Mouse (Mus musculus): ENCODE data around the gene Gm10570.

Gm10570 gene

GRCm38 (mm10) chr4:130304746-130305145 lies 3.7 kb downstream of the Gm10570 start:
- no peak for DNase-seq (ENCODE audit: low read depth)

DNA sequence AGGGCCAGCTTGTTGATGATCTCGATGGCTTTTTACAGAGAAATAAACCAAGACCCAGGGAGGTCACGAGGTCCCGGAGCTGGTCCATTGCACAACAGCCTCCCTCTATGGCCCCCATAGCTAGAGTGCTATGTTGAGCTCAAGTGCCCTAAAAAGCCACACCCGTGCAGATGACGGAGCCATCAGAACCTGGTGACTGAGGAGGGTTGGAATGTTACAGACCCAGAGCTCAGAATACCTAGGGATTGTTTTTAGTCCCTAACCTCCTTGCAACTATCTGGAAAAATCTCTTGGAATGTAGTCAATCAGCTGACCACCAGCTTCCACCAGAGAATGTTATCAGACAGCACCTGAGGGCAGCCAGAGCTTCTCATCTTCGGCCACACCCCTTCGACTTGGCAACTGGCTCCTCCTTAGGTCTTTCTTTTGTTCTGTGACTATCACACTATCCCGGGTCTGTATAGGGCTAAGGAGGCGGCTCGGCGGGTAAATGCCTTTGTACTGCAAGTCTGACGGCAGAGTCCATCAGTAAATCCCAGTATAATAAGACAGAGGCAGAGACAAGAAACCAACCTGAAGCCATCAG lies 6.1 kb downstream of the Gm10570 start:
- DNase-seq (ENCODE audit: low read depth) = no peak

DNA sequence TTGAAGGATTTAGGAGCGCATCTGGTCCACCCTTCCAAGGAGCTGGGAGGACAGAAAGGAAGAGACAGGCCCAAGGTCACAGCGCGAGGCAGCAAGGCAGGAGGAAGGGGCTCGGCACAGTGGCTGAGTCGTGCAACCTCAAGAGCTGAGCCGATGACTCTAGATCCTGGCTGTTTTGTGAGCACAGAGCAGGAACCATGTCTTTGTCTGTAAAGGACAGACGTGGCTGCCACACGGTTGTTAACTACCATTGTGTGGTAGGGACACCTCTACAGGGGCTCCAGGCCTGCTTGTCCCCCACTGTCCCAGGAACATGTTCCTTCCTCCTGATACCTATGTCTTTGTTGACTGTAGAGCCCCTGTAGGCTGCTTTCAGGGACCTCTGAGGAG lies 8.8 kb downstream of the Gm10570 start:
- no peak for DNase-seq (ENCODE audit: low read depth)

DNA sequence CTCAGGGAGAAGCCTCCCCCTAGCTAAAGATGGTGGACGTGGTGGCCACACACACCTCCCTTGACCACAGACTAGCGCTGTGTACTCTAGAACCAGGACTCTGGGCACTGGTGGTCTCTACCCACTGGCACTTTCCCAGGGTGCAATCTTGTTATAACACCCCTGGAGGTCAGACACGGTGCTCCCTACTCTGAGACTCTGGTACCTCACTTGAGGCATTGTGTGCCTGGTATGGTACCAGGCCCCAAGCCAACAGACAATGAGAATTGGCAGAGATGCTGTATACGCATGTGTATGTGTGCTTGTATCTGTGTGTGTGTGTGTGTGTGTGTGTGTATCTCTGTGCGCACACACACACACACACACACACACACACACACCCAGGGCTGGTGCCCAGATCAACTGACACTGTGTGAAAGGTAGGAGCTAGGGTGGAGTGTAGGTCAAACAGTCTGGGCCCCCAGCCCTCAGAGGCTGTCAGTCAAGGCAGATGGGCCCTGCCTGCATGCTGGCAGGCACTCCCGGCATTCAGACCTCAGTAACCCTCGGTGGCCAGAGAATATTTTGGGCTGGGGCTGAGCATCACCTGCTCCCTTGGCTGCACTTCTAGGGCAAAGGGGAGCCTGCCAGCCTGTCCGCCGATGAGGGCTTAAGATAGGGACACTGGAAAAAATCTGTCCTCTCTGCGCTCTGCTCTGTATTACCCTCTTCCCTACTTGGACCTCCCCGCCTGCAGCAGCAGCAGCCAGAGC lies 9.4 kb downstream of the Gm10570 start:
- DNase-seq (ENCODE audit: low read depth) = no peak

GRCm38 (mm10) chr4:130297123-130297529 lies 11.3 kb downstream of the Gm10570 start:
- DNase-seq (ENCODE audit: low read depth) = peak; percentile 70

DNA sequence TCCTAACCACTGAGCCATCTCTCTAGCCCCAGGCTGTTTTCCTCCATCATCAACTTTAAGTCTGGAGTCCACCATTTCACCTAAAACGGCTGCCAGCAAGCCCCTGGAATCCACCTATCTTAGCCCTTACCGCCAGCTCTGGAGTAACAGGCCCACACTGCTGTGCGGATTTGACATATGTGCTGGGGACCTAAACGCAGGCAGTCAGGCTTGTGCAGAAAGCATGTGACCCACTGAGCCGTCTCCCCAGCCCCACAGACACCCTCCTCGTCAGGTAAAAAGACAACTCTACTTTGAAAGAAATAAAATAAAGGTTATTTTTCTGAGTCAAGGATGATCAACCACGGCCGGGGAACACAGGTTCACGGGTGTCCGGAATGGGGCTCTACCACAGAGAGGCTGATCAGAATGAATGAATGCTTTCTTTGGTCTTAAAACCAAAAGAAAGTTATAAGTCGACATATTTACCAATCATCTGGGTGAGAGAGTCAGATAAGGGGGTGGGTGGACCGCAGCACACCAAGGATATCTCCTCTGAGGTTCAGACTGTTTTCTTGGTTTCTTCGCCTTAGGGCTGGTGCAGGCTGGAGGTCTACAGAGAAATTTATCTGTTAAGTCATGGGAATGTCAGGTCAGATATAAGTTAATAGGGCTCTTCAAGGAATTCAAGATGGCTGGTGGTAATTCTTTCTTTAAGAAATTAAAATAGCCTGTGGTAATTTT lies 12.1 kb downstream of the Gm10570 start:
- no peak for DNase-seq (ENCODE audit: low read depth)

- no peak for DNase-seq (ENCODE audit: low read depth)
These were observed 13.3 kb downstream of the Gm10570 start for GRCm38 (mm10) chr4:130295047-130295745.

GRCm38 (mm10) chr4:130294513-130294912 lies 14.0 kb downstream of the Gm10570 start:
- no peak for DNase-seq (ENCODE audit: low read depth)

- DNase-seq (ENCODE audit: low read depth) = peak; percentile 83
These were observed 16.2 kb downstream of the Gm10570 start for GRCm38 (mm10) chr4:130292271-130292670.

- DNase-seq (ENCODE audit: low read depth) = no peak
These were observed 18.6 kb downstream of the Gm10570 start for GRCm38 (mm10) chr4:130289824-130290223.

DNA sequence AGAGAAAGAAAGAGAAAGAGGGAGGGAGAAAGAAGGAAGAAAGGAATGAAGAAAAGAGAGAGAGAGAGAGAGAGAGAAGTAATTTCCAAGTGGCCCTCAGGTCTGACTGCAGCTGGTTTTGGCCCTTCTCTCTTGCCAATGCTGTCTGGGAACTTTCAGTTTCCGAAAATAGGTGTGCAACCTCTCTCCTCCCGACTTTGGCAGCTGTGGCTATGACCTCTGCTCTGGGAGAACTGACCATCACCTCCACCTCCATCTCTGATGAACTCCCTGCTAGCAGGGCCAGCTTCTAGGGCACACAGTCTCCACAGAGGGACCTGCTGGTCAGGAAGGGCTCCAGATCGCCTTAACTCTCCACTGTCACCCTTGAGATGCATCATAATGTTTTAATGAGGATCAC lies 21.9 kb downstream of the Gm10570 start:
- DNase-seq (ENCODE audit: low read depth) = no peak

DNA sequence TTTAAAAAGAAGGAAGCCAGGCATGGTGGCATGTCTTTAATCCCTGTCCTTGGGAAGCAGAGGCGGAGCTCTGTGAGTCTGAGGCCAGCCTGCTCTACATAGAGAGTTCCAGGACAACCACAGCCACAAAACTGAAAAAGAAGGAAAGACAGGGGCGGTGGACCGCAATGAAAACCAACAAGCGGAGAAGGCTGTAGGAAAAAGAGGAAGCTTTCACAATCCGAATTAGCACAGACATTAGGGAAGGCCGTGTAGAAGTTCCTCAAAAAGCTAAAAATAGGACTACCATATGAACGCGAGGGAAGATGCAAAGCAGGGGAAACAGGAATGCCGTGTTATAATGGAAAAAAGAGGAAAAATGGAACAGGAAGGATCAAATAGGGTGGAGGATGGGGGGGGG lies 24.6 kb downstream of the Gm10570 start:
- DNase-seq (ENCODE audit: low read depth) = no peak

- DNase-seq (ENCODE audit: low read depth) = no peak
These were observed 25.6 kb downstream of the Gm10570 start for GRCm38 (mm10) chr4:130282856-130283255.

DNA sequence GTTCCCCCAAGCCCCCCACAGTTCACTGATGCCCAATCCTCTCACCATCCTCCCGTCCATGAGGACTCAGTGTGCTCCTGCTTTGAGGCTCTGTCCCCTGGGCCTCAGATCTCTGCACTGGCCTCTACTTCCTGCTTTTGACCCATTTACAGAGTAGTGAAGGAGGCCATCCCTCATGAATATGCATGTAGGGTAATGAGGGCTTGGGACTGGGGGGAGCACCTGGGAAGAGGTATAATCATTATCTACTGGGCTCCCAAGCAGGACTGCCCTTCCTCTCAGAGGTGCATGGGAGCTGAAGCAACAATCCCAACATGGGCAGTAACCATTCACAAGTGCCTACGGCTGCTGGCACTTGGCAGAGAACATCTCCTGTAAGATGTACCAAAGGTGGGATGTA lies 29.4 kb downstream of the Gm10570 start, which contains the start of gene Serinc2:
Gene Serinc2 (minus strand): TSS at position 101 of the 400 bp plus-strand sequence.
- DNase-seq (ENCODE audit: low read depth) = no peak

DNA sequence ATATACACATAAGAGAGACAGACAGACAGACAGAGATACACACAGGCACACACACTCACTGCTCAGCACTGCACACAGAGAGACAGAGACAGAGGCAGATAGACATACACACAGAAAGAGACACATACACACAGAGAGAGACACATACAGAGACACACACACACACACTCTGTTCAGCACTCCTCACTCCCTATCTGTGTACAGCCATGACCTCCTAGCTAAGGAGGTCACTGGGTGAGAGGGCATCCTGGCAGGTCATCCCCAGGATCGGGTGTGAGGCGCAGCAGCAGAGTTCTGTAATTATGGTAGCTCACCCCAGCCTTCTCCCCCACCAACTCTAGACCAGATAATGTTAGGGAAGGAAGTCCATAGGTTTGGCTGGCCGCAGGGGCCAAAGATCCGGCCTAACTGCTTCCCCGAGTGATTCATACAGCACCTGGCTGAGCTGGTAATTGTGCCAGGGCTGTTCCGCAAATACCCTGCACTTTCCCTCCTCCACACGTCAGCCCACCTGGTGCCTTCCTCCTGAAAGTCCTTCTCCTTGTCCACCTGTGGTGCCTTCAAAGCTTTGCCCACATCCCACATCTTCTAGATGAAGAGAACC lies 31.8 kb downstream of the Gm10570 start:
- no peak for DNase-seq (ENCODE audit: low read depth)

DNA sequence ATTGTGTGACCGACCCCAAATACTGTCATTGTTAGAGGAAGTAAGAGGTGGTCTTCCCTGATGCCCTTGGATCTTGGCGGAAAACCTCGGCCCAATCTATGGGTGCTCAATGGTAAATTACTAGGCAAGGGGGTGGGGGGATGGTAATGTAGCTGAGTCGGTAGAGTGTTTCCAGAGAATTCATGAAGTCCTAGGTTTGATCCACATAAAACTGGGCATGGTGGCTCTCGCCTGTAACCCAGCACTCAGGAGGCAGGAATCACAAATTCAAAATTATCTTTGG lies 32.7 kb downstream of the Gm10570 start:
- DNase-seq (ENCODE audit: low read depth) = no peak

DNA sequence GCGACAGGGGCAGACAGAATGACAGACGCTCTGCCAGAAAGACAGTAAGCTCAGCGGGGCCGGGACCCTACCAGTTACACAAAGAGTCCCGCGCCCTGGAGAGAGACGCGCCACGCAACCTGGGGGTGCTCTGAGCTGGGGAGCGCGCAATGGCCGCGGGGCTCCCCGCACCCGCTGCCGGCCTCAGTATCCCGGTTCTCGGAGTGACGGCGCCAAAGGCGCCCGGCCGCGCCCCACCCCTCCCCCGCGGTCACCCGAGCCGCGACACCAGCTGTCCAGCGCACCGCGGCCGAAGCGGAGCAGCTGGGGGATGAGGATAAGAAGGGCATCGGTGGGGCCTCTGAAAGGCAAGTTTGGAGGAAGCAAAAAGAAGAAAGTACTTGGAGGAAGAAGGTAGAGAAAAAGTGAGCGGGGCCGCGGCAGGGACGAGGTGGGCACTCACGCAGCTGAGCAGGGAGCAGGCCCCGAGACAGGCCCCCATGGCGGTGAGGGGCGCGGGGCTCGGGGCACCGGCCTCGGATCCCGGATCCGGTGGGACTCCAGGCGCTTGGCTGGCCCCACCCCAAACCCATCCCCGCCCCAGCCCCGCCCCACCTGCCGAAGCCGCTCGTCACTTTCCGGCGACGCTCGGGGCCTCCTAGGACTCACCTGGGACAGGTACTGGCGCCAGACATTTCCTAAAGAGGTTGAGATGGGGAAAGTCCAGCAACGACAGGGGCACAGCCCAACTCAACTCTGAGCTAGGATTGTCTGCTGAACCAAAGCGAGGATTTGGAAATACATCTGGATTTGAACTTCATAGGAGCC lies 33.3 kb downstream of the Gm10570 start:
- DNase-seq (ENCODE audit: low read depth) = no peak

- no peak for DNase-seq (ENCODE audit: low read depth)
These were observed 34.0 kb downstream of the Gm10570 start for GRCm38 (mm10) chr4:130274346-130275015.

- no peak for DNase-seq (ENCODE audit: low read depth)
These were observed 34.7 kb downstream of the Gm10570 start for GRCm38 (mm10) chr4:130273698-130274345.

GRCm38 (mm10) chr4:130270611-130271347 lies 37.7 kb downstream of the Gm10570 start:
- DNase-seq (ENCODE audit: low read depth) = no peak

Measured in induced T-regulatory cell, adult 2 months (primary cell).